15 mouse cellular contexts compared by ENCODE assay signal in the genomic region with DNA sequence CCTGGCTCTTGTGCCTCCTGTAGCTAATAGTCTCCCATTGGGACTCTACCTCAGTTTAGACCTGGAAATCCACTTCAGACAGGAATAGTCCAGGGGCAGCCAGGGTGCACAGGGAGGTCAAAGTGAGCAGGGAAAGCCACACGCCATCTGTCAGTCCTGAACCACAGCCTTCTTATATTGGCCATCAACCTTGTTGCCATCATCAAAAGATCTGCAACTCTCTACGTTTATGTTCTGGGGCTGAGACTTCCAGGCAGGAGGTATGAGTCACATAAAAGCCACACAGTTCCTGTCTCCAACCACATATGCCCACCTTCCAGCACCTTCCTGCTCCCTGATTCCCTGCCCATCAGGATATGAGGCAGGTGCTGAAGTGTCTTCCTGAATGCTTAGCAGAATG.
DNase-seq lines count a peak whose midpoint lies in the region.
"Had no signal": no experiment of that assay in that cellular context is flagged by ENCODE, and none has a peak within 500 bp of the region (broad histone marks: within the 10 kb centered on the region; RNA-seq: fewer than 3 reads in every experiment).

No protein-coding gene starts in this region.

- DNase-seq in cerebellum, adult 11 months, result peak; percentile 50
- no peak for DNase-seq in cerebellum, postnatal 4 days (ENCODE audit: low spot score in 2 of 2)
- peak; percentile 61 for DNase-seq in cerebellum, adult 8-10 months
- DNase-seq in cerebellum, postnatal 10 days, result no peak
- DNase-seq in cerebellum, postnatal 25 days, result peak; percentile 52 to 55
- DNase-seq in right cerebral cortex, adult 2 months (ENCODE audit: low spot score in 2 of 2), result no peak
- DNase-seq: adrenal gland, postnatal 10 days; adrenal gland, postnatal 36 days; B cell, adult 2 months; gastrocnemius, postnatal 10 days; gastrocnemius, postnatal 36 days; heart, adult 2 months; heart, postnatal 14 days; heart, postnatal 4 days; kidney, adult 18-20 months had no signal

Comparison
In these comparisons a context has a peak if more than half of its experiments do, and no peak if none do; other contexts are left out.
1. DNase-seq: peak in cerebellum, adult 11 months (single experiment), cerebellum, adult 8-10 months (single experiment) and cerebellum, postnatal 25 days (2 of 2); none in cerebellum, postnatal 4 days (0 of 2), cerebellum, postnatal 10 days (0 of 2) and right cerebral cortex, adult 2 months (0 of 2).